Mouse (Mus musculus): ENCODE data around the gene Ly6g6d.

Ly6g6d gene

DNA sequence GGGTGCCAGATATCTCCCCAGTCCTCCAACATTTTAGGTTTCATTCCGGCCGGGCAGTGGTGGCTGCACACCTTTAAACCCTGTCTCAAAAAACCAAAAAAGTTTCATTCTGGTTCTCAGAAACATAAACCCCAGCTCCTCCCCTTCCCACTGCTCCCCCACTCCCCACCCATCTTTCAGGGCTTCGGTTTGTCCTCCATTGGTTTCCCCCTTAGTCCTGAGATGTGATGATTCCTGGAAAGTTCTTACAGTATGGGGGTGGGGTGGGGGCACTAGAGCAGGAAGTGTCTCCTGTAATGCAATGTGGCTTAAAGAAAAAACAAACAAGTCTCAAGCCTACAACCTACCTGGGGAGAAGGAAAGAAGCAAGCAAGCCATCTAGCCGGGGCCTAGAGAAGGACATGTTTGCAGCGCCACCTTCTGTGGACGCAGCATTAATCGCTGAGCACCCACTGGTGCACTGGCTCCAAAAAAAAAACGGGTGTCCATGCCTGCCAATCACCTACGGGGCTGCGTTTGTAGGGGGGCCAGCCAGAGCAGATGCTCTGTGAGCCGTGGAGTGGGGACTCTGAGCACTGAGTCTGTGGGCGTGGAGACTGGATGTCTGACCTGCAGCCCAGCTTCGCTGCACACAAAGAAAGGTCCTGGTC lies 28.0 kb upstream of the Ly6g6d start:
- POLR2A ChIA-PET: interaction anchor here in 3 of 4 experiments (0.6 to 2.4 kb wide), 10 partner anchors 9 to 987 kb away, joined by 3 to 13 read pairs (median 4); partner anchors contain the start of genes Gpank1 (in 1 of the 3) and H2-DMa (in 1 of the 3)
- CTCF ChIA-PET: interaction anchor here in 3 of 4 experiments (0.7 to 3.3 kb wide), 6 partner anchors 9 to 408 kb away, joined by 3 to 16 read pairs (median 5); no protein-coding TSS in a partner anchor

- POLR2A ChIA-PET: interaction anchor here (0.5 to 1.4 kb wide), 5 partner anchors 11 to 458 kb away, joined by 3 to 6 read pairs (median 4); partner anchors contain the start of genes Atf6b (in 1 of the 4) and Ly6g6f (in 1 of the 4)
These were observed 26.9 kb upstream of the Ly6g6d start for GRCm38 (mm10) chr17:35104754-35105153.

GRCm38 (mm10) chr17:35104079-35104478 lies 26.2 kb upstream of the Ly6g6d start:
- POLR2A ChIA-PET: interaction anchor here in 3 of 4 experiments (0.8 to 1.4 kb wide), 4 partner anchors 10 to 50 kb away, joined by 3 to 4 read pairs (median 3); partner anchors contain the start of genes Gpank1 (in 1 of the 3) and Ly6g6f (in 1 of the 3)
- CTCF ChIA-PET: interaction anchor here in 2 of 4 experiments (0.6 to 3.3 kb wide), 2 partner anchors 83 kb away, joined by 3 to 16 read pairs; no protein-coding TSS in a partner anchor

More at GRCm38 (mm10) chr17:35104754-35105153, 26.9 kb upstream of the Ly6g6d start:
- CTCF ChIA-PET: interaction anchor here in 2 of 4 experiments (1.4 to 3.3 kb wide), 3 partner anchors 8 to 83 kb away, joined by 6 to 16 read pairs (median 10); no protein-coding TSS in a partner anchor

- CTCF ChIA-PET: interaction anchor here in 1 of 4 experiments (1.4 to 1.6 kb wide), 2 partner anchors 11 to 82 kb away, joined by 3 to 5 read pairs; no protein-coding TSS in a partner anchor
- POLR2A ChIA-PET: interaction anchor here in 2 of 4 experiments (0.6 to 4.7 kb wide), 8 partner anchors 8 to 151 kb away, joined by 3 to 13 read pairs (median 4); partner anchors contain the start of genes Gpank1 (in 1 of the 2) and Ly6g5b (in 1 of the 2)
These were observed 25.4 kb upstream of the Ly6g6d start for GRCm38 (mm10) chr17:35103221-35103690.

DNA sequence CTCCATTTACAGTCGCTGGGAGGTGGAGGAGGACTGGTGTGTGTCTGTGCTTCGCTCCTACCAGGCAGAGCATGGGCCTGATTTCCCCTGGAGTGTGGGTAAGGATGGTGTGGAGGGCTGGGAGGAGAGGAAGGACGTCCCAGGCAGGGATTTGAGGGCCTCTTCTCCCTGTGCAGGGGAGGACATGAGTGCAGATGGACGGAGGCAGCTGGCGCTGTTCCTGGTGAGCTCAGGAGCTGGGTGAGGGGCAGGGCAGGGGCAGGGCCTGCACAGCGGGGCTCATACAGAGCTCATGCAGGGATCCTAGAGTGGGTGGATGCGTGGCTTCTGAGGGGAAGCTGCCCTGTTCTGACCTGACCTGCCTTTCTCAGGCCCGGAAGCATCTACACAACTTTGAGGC lies 24.4 kb upstream of the Ly6g6d start:
- ChIA-PET POLR2A (interaction anchor here in 2 of 4 experiments (0.6 to 4.7 kb wide), 12 partner anchors 9 to 150 kb away, joined by 3 to 13 read pairs (median 4); partner anchors contain the start of genes Apom (in 1 of the 2), Csnk2b (in 1 of the 2), Gpank1 (in 1 of the 2) and Msh5 (in 1 of the 2)), CTCF (interaction anchor here in 1 of 4 experiments (0.8 to 1.6 kb wide), 4 partner anchors 10 to 81 kb away, joined by 3 to 5 read pairs (median 4); no protein-coding TSS in a partner anchor)

GRCm38 (mm10) chr17:35101161-35101560 lies 23.3 kb upstream of the Ly6g6d start:
- ChIA-PET CTCF (interaction anchor here in 2 of 4 experiments (0.8 to 1.6 kb wide), 4 partner anchors 11 to 80 kb away, joined by 3 to 5 read pairs (median 4); no protein-coding TSS in a partner anchor), POLR2A (interaction anchor here in 3 of 4 experiments (0.7 to 4.7 kb wide), 11 partner anchors 10 to 148 kb away, joined by 3 to 13 read pairs (median 5); partner anchors contain the start of genes Apom (in 1 of the 3), Csnk2b (in 1 of the 3), D17H6S53E (in 1 of the 3) and Gpank1 (in 1 of the 3))

DNA sequence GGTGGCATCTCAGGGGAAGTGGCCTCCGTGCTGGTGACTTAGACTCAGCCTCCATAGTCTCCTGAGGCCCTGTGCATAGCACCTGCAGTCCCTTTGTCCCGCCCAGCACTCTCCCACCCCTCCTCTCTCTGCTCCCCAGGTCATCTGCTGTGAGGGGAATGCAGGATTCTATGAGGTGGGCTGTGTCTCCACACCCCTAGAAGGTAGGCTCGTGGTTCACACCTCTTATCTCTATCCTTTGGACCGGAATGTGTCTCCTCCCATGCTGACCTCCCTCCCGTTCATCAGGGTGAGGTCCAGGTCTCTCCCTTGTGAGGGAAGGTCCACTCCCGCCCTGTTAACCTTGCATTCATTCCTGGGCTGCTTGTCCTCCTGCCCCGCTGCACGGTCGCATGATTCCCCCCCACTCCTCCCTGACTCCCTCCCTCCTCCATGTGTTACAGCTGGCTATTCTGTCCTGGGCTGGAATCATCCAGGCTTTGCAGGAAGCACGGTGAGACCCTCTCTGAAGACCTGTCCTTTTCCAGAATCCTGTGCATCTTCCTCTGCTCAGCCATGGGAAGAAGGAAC lies 22.4 kb upstream of the Ly6g6d start:
- POLR2A ChIA-PET: interaction anchor here in 3 of 4 experiments (0.5 to 4.7 kb wide), 12 partner anchors 10 to 148 kb away, joined by 3 to 13 read pairs (median 4); partner anchors contain the start of genes Apom (in 1 of the 3), Clic1 (in 1 of the 3), D17H6S53E (in 1 of the 3) and Ddah2 (in 1 of the 3)
- CTCF ChIA-PET: interaction anchor here in 2 of 4 experiments (0.6 to 4.6 kb wide), 4 partner anchors 13 to 149 kb away, joined by 5 to 28 read pairs (median 6); partner anchors contain the start of genes Abhd16a (in 1 of the 2) and Ly6g6f (in 1 of the 2)

- POLR2A ChIA-PET: interaction anchor here in 3 of 4 experiments (0.5 to 2.6 kb wide), 44 partner anchors 8 to 147 kb away, joined by 3 to 13 read pairs (median 4); partner anchors contain the start of genes D17H6S53E (in 2 of the 3), Ddx39b (in 2 of the 3), Ly6g6e (in 2 of the 3) and Sapcd1 (in 2 of the 3)
These were observed 19.3 kb upstream of the Ly6g6d start for GRCm38 (mm10) chr17:35097164-35097655.

DNA sequence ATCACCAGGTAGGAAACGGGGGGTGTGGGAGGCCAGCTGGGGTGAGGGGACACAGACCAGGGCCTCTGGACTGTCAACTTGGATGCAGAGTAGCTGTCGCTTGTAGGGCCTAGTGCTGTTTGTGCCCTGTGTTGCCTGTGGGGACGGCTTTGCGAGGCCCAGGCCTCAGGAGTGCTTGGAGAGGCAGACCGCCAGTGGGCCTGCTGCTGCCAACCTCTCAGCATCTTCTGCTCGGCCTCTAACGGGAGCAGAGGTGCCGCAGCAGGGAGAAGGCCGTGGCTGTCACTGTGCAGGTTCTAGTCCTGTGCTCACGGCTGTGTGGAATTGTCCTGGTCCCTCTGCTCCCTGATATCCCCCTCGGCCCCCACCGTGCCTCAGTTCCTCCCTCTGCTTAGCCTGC lies 18.7 kb upstream of the Ly6g6d start:
- CTCF ChIA-PET: interaction anchor here in 2 of 4 experiments (0.6 to 4.6 kb wide), 21 partner anchors 9 to 667 kb away, joined by 3 to 28 read pairs (median 4); partner anchors contain the start of genes Gpank1 (in 2 of the 2), Abhd16a (in 1 of the 2), Ly6g6f (in 1 of the 2) and Msh5 (in 1 of the 2)
- POLR2A ChIA-PET: interaction anchor here in 3 of 4 experiments (0.5 to 2.6 kb wide), 36 partner anchors 8 to 146 kb away, joined by 3 to 13 read pairs (median 5); partner anchors contain the start of genes D17H6S53E (in 2 of the 3), Ly6g6e (in 2 of the 3), Sapcd1 (in 2 of the 3) and Abhd16a (in 1 of the 3)

More at GRCm38 (mm10) chr17:35097164-35097655, 19.3 kb upstream of the Ly6g6d start:
- CTCF ChIA-PET: interaction anchor here in 2 of 4 experiments (0.6 to 4.6 kb wide), 23 partner anchors 8 to 666 kb away, joined by 3 to 28 read pairs (median 4); partner anchors contain the start of genes Gpank1 (in 2 of the 2), Abhd16a (in 1 of the 2), Ly6g5c (in 1 of the 2) and Ly6g6f (in 1 of the 2)

- CTCF ChIA-PET: no interaction called here
- POLR2A ChIA-PET: interaction anchor here in 3 of 4 experiments (0.7 to 1.6 kb wide), 8 partner anchors 11 to 143 kb away, joined by 3 to 4 read pairs (median 3); partner anchors contain the start of genes Csnk2b (in 1 of the 3), Ddah2 (in 1 of the 3), Gpank1 (in 1 of the 3) and Ly6g6e (in 1 of the 3)
These were observed 16.9 kb upstream of the Ly6g6d start for GRCm38 (mm10) chr17:35094475-35095365.

DNA sequence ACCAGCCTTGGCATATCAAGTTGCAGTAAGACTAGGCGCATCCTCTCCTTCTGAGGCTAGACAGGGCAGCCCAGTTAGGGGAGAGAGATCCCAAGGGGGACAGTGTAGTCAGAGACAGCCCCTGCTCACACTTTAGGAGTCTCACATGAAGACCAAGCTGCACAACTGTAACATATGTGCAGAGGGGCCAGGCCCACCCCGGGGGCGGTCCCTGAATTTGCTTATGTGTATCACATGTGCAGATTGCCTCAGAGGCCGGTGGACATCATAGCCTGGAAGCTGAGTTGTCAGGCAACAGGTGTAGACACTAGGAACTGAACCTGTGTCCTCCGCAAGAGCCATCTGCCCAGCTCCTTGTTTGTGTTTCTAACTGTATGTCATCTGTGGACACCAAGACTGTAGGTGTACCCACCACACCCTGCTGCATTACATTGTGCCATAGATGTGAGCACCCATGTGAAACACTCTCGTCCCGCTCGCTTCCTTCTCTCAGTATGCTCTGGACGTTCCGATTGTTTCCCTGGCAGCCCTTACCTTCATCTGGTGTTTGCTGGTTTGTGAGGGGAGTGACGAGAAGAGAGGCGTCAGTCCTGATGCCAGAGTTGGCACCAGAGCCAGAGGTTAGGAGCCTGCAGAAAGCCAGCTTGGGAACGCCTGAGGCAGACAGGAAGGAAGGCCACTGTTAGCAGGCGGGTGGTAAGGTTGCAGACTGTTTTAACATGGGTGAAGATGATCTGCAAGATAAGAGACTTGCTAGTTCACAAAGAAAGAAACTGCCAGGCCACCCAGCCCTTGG lies 14.7 kb upstream of the Ly6g6d start:
- ChIA-PET CTCF (interaction anchor here in 2 of 4 experiments (0.6 to 1.0 kb wide), 2 partner anchors 76 kb away, joined by 3 read pairs; no protein-coding TSS in a partner anchor), POLR2A (interaction anchor here in 2 of 4 experiments (0.5 to 1.5 kb wide), 3 partner anchors 14 to 140 kb away, joined by 3 read pairs; no protein-coding TSS in a partner anchor)

DNA sequence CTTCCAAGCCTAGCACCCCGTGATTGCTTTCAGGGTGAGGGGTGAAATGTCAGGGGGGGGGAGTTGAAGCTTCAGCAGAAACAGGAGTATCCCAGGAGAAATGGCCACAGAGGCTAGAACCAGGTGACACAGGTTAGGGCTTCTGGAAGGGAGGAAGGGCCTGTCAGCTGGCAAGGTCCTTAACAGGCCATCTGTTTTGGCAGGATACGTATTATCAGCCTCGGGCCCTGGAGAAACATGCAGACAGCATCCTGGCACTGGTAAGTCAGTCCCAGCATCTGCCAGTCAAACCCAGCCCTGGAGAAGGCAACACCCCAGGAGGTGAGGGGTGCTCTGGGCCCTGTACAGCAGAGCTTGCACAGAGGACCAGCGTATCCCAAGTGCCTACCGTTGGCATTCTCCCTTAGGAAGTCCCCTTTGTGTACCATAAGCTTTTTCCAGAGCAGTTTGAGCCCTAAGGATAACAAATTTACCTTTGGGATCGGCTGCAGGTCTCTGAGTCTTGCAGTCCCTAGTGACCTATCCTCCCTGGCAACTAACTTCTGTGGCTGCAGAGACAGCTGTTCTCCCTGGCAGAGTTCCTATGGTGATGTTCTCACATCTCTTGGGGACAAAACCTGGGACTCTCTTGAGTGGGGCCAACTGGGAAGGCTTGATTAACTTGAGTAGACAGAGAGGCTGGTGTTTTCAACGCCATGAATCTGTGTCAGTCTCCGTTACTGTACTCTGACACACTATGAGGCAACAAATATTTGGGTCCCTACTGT lies 12.5 kb upstream of the Ly6g6d start:
- ChIA-PET CTCF (interaction anchor here in 2 of 4 experiments (0.7 to 1.1 kb wide), 2 partner anchors 78 to 79 kb away, joined by 3 read pairs; no protein-coding TSS in a partner anchor), POLR2A (interaction anchor here in 1 of 4 experiments (0.6 to 3.1 kb wide), 4 partner anchors 10 to 64 kb away, joined by 3 to 11 read pairs (median 4); partner anchors contain the start of genes Csnk2b, Gpank1 and Ly6g6e)

GRCm38 (mm10) chr17:35088825-35089644 lies 11.2 kb upstream of the Ly6g6d start, which contains the start of gene Abhd16a:
Abhd16a (plus strand) TSS chr17:35089263.
- CTCF ChIA-PET: interaction anchor here (0.6 to 4.7 kb wide), 32 partner anchors 9 to 952 kb away, joined by 3 to 28 read pairs (median 4); partner anchors contain the start of genes Ddah2 (in 2 of the 4), Ehmt2 (in 1 of the 4), Ly6g6d (in 1 of the 4) and Ly6g6e (in 1 of the 4)
- POLR2A ChIA-PET: interaction anchor here (0.6 to 3.1 kb wide), 31 partner anchors 8 to 217 kb away, joined by 3 to 11 read pairs (median 3); partner anchors contain the start of genes Csnk2b (in 2 of the 4), Gpank1 (in 2 of the 4), D17H6S53E (in 1 of the 4) and Ddah2 (in 1 of the 4)
